Comparison of ENCODE assay signal across 8 mouse cellular contexts in genomic region chr2:153741437-153742065, GRCm38 (mm10). TPM values are rescaled to one million over a fixed set of nuclear protein-coding genes. Genes with fewer than 3 reads are reported as not detected.
DNase-seq lines count a peak whose midpoint lies in the region; ATAC-seq and TF ChIP-seq lines count a peak whose summit lies in the region.

No protein-coding gene starts in this region.

- in situ Hi-C loops in CH12.LX (cut with MboI; ENCODE audit: low pct_ligation_motif_present, low pct_unique_long_range_greater_than_20kb, low sequenced_read_pairs): no loop called here

- peak overlapping the region; percentile 98 for H3K27ac ChIP-seq in heart, adult 2 months
- H3K27ac ChIP-seq in CH12.LX (ENCODE audit: insufficient read depth, low read depth): no peak overlapping the region; the same call in 1 of the 2 replicates
- H3K27ac ChIP-seq in limb, embryonic 10.5 days: peak overlapping the region; percentile 98
- peak overlapping the region; percentile 90 for H3K27ac ChIP-seq in midbrain, embryonic 12.5 days (replicated peaks)

- 1% methylated on average over 49 of the region's 56 CpGs for WGBS in heart, adult 2 months
- WGBS in limb, embryonic 10.5 days: 2% methylated on average over 56 of the region's 56 CpGs
- 2% methylated on average over 38 of the region's 56 CpGs for WGBS in midbrain, embryonic 12.5 days

- ATAC-seq in midbrain, embryonic 12.5 days (ENCODE audit: low FRiP score, low read depth): peak; percentile 86

- peak overlapping the region; percentile 94 for H3K9ac ChIP-seq in heart, adult 2 months (ENCODE audit: low read depth, low read length)
- H3K9ac ChIP-seq in CH12.LX (ENCODE audit: insufficient read depth, low read depth): peak overlapping the region; percentile 92
- H3K9ac ChIP-seq in midbrain, embryonic 12.5 days (replicated peaks): peak overlapping the region; percentile 93

- no peak for TF ChIP-seq POLR2A in heart, adult 2 months (IDR thresholded peaks at IDR 0.05; ENCODE audit: insufficient read depth, low read depth, low read length)
- no peak for TF ChIP-seq POLR2A in CH12.LX (IDR thresholded peaks at IDR 0.05; ENCODE audit: low read depth, low read length)

- no peaks in the 10 kb centered on the region for H3K27me3 ChIP-seq in heart, adult 2 months (ENCODE audit: control insufficient read depth, insufficient read depth, low read length)
- no peaks in the 10 kb centered on the region for H3K27me3 ChIP-seq in CH12.LX (replicated peaks)
- no peaks in the 10 kb centered on the region for H3K27me3 ChIP-seq in limb, embryonic 10.5 days (ENCODE audit: low read depth, poor library complexity, severe bottlenecking)
- no peaks in the 10 kb centered on the region for H3K27me3 ChIP-seq in midbrain, embryonic 12.5 days

- DNase-seq in heart, adult 2 months: no peak
- DNase-seq in heart, postnatal 10 days: no peak
- DNase-seq in CH12.LX (ENCODE audit: extremely low read depth): peak; percentile 65
- peak; percentile 50 for DNase-seq in c-Kit-positive CD71-negative TER-119-negative erythroid progenitor cells, embryonic 14.5 days (ENCODE audit: low read depth)
- DNase-seq in frontal cortex, postnatal 36 days (ENCODE audit: low spot score in 2 of 2): peak; percentile 28 to 33
- DNase-seq in limb, embryonic 10.5 days (ENCODE audit: low spot score): peak; percentile 90
- no peak for DNase-seq in right cerebral cortex, postnatal 4 days

- no peaks in the 10 kb centered on the region for H3K9me3 ChIP-seq in CH12.LX (replicated peaks; ENCODE audit: low read length)
- H3K9me3 ChIP-seq in limb, embryonic 10.5 days (replicated peaks): no peaks in the 10 kb centered on the region
- H3K9me3 ChIP-seq in midbrain, embryonic 12.5 days: no peaks in the 10 kb centered on the region

- H3K36me3 ChIP-seq in heart, adult 2 months (ENCODE audit: control insufficient read depth, insufficient read depth, low read length): peaks cover 11% of the 10 kb centered on the region
- H3K36me3 ChIP-seq in CH12.LX (replicated peaks in 1 of 2; ENCODE audit: control insufficient read depth in 1 of 2, insufficient read depth in 1 of 2, low read length in 1 of 2): peaks cover 6 to 33% of the 10 kb centered on the region in 2 experiments
- H3K36me3 ChIP-seq in limb, embryonic 10.5 days: peaks cover 19% of the 10 kb centered on the region
- H3K36me3 ChIP-seq in midbrain, embryonic 12.5 days: peaks cover 6% of the 10 kb centered on the region

- TF ChIP-seq CTCF in heart, adult 2 months (IDR thresholded peaks at IDR 0.05): no peak
- TF ChIP-seq CTCF in CH12.LX (conservative IDR thresholded peaks at IDR 0.05 in 1 of 2, IDR thresholded peaks at IDR 0.05 in 1 of 2; ENCODE audit: low read depth in 2 of 2, low read length in 2 of 2): no peak

- peak overlapping the region; percentile 67 for H3K4me2 ChIP-seq in CH12.LX (ENCODE audit: insufficient read depth, low read depth, poor library complexity, severe bottlenecking)
- H3K4me2 ChIP-seq in midbrain, embryonic 12.5 days (replicated peaks): peak overlapping the region; percentile 72

- dilution Hi-C loops in CH12.LX (cut with MboI; ENCODE audit: extremely low pct_ligation_motif_present, extremely low pct_unique_long_range_greater_than_20kb, low sequenced_read_pairs): no loop called here

- no peak for TF ChIP-seq RAD21 in CH12.LX (IDR thresholded peaks at IDR 0.05; ENCODE audit: low read depth, low read length)

- intact Hi-C loops in heart, adult 2 months (cut with DNase I): no loop called here
- intact Hi-C loops in heart, postnatal 10 days (cut with DNase I): loop anchor here (2.0 kb wide), 1 partner anchor 37 kb away; the partner anchor contains the start of gene Efcab8

- peak overlapping the region; percentile 73 for H3K4me3 ChIP-seq in heart, adult 2 months
- H3K4me3 ChIP-seq in CH12.LX (replicated peaks in 1 of 3; ENCODE audit: low read depth in 2 of 3, low read length in 2 of 3, poor library complexity in 1 of 3): peak overlapping the region; percentile 87 to 97 (median 92)
- peak overlapping the region; percentile 72 for H3K4me3 ChIP-seq in limb, embryonic 10.5 days
- H3K4me3 ChIP-seq in midbrain, embryonic 12.5 days: peak overlapping the region; percentile 71

- TF ChIP-seq EP300 in heart, adult 2 months (IDR thresholded peaks at IDR 0.05; ENCODE audit: insufficient read depth, low read depth, low read length): no peak
- TF ChIP-seq EP300 in CH12.LX (IDR thresholded peaks at IDR 0.05; ENCODE audit: low read length): no peak

- H3K79me2 ChIP-seq in heart, adult 2 months (replicated peaks; ENCODE audit: control insufficient read depth, insufficient read depth, low read length): peaks cover 10% of the 10 kb centered on the region
- H3K79me2 ChIP-seq in CH12.LX (replicated peaks; ENCODE audit: control insufficient read depth, extremely low read depth, insufficient read depth, poor library complexity, severe bottlenecking): peaks cover 41% of the 10 kb centered on the region

- peaks cover 4% of the 10 kb centered on the region for H3K4me1 ChIP-seq in heart, adult 2 months (ENCODE audit: control insufficient read depth, insufficient read depth, low read length)
- H3K4me1 ChIP-seq in CH12.LX (ENCODE audit: control insufficient read depth in 1 of 2, insufficient read depth in 2 of 2): peaks cover 16 to 43% of the 10 kb centered on the region in 2 experiments
- peaks cover 23% of the 10 kb centered on the region for H3K4me1 ChIP-seq in limb, embryonic 10.5 days
- peaks cover 27% of the 10 kb centered on the region for H3K4me1 ChIP-seq in midbrain, embryonic 12.5 days

TF ChIP-seq in CH12.LX, 34 proteins besides CTCF, POLR2A, EP300 and RAD21:
- TF ChIP-seq HCFC1 (IDR thresholded peaks at IDR 0.05; ENCODE audit: low read depth, low read length) (peak; percentile 1; the same call in 1 of the 2 replicates), MAZ (IDR thresholded peaks at IDR 0.05; ENCODE audit: low read depth, low read length) (0 out of 2 replicates have a peak, but pooled peaks have one; percentile 17), SIN3A (IDR thresholded peaks at IDR 0.05; ENCODE audit: low read length) (peak; percentile 21), MAFK (IDR thresholded peaks at IDR 0.05; ENCODE audit: insufficient replicate concordance, low read length) (no peak), MXI1 (IDR thresholded peaks at IDR 0.05; ENCODE audit: low read depth, low read length) (peak; percentile 63)

RNA-seq across cellular contexts. Expression of gene Mapre1, which starts 0.5 kb away (rescaled TPM):
- 10 to 100 TPM; 49.6 to 50.4 TPM for total RNA-seq in heart, adult 2 months (2021)
- polyA plus RNA-seq in heart, adult 2 months (2012; rRNA removed): 7.0 and 14.7 TPM in 2 replicates
- total RNA-seq in heart, postnatal 10 days (2021): 100 to 1,000 TPM; 108 to 124 TPM
- total RNA-seq in CH12.LX (2012; rRNA removed) (30.8 and 44.7 TPM in 2 replicates), CH12.LX (2014; rRNA removed) (136 and 163 TPM in 2 replicates)
- polyA plus RNA-seq in CH12.LX (2012; ENCODE audit: insufficient read length, low read depth): 134 and 148 TPM in 2 replicates
- polyA plus RNA-seq in limb, embryonic 10.5 days (2016; fragmentation: Nextera tagmentation; extraction: Ambion mirVana): 256 and 264 TPM in 2 replicates
- polyA plus RNA-seq in midbrain, embryonic 12.5 days (2016; fragmentation: Nextera tagmentation; extraction: Ambion mirVana): 362 and 384 TPM in 2 replicates

RNA-seq across cellular contexts. Expression of gene Efcab8, which starts 38.2 kb away (rescaled TPM):
- total RNA-seq in heart, adult 2 months (2021): not detected
- 0.06 and 0.10 TPM in 2 replicates for polyA plus RNA-seq in heart, adult 2 months (2012; rRNA removed)
- total RNA-seq in heart, postnatal 10 days (2021): not detected
- 0.21 and 0.42 TPM in 2 replicates for total RNA-seq in CH12.LX (2012; rRNA removed)
- total RNA-seq in CH12.LX (2014; rRNA removed): 0.08 TPM in 1 of 2 replicates, not detected in the other
- 0.15 and 0.39 TPM in 2 replicates for polyA plus RNA-seq in CH12.LX (2012; ENCODE audit: insufficient read length, low read depth)
- polyA plus RNA-seq in limb, embryonic 10.5 days (2016; fragmentation: Nextera tagmentation; extraction: Ambion mirVana): 0.06 TPM in 1 of 2 replicates, not detected in the other
- 0.05 TPM in 1 of 2 replicates, not detected in the other for polyA plus RNA-seq in midbrain, embryonic 12.5 days (2016; fragmentation: Nextera tagmentation; extraction: Ambion mirVana)

RNA-seq across cellular contexts. Expression of gene Dnmt3c, which starts 45.1 kb away (rescaled TPM):
- not detected for total RNA-seq in heart, adult 2 months (2021)
- not detected in 2 replicates for polyA plus RNA-seq in heart, adult 2 months (2012; rRNA removed)
- total RNA-seq in heart, postnatal 10 days (2021): not detected
- total RNA-seq in CH12.LX (2012; rRNA removed) (0.04 TPM in 1 of 2 replicates, not detected in the other), CH12.LX (2014; rRNA removed) (0.14 TPM in 1 of 2 replicates, not detected in the other)
- not detected in 2 replicates for polyA plus RNA-seq in CH12.LX (2012; ENCODE audit: insufficient read length, low read depth)
- polyA plus RNA-seq in limb, embryonic 10.5 days (2016; fragmentation: Nextera tagmentation; extraction: Ambion mirVana): not detected in 2 replicates
- polyA plus RNA-seq in midbrain, embryonic 12.5 days (2016; fragmentation: Nextera tagmentation; extraction: Ambion mirVana): not detected in 2 replicates

Comparison
In these comparisons a context has a peak if more than half of its experiments do, and no peak if none do; other contexts are left out.
1. DNase-seq: peak in CH12.LX (single experiment), c-Kit-positive CD71-negative TER-119-negative erythroid progenitor cells, embryonic 14.5 days (single experiment), frontal cortex, postnatal 36 days (2 of 2) and limb, embryonic 10.5 days (single experiment); none in heart, adult 2 months (0 of 2), heart, postnatal 10 days (0 of 2) and right cerebral cortex, postnatal 4 days (single experiment).
2. Peak in every context shown above with its lines, with median percentiles within 50 percentile points of each other: H3K4me3 ChIP-seq and H3K9ac ChIP-seq.